Mouse (Mus musculus): Measurements from ENCODE around the gene Hspb1. TPM values are rescaled to one million over a fixed set of nuclear protein-coding genes. Genes with fewer than 3 reads are reported as not detected.

Hspb1 gene
- total RNA-seq (2022): 10 to 100 TPM; 17.8 to 30.2 (median 23.0) TPM

- DNase-seq (ENCODE audit: low spot score in 2 of 2): no peak
These were observed at the start of gene Hspb1 for GRCm38 (mm10) chr5:135887675-135888102. Hspb1 (plus strand) TSS chr5:135887919.

- DNase-seq (ENCODE audit: low spot score in 2 of 2): no peak
These were observed 46.1 kb upstream of the Hspb1 start for GRCm38 (mm10) chr5:135841651-135842050.

GRCm38 (mm10) chr5:135843418-135843817 is 44.3 kb upstream of the Hspb1 start:
- no peak for DNase-seq (ENCODE audit: low spot score in 2 of 2)

DNA sequence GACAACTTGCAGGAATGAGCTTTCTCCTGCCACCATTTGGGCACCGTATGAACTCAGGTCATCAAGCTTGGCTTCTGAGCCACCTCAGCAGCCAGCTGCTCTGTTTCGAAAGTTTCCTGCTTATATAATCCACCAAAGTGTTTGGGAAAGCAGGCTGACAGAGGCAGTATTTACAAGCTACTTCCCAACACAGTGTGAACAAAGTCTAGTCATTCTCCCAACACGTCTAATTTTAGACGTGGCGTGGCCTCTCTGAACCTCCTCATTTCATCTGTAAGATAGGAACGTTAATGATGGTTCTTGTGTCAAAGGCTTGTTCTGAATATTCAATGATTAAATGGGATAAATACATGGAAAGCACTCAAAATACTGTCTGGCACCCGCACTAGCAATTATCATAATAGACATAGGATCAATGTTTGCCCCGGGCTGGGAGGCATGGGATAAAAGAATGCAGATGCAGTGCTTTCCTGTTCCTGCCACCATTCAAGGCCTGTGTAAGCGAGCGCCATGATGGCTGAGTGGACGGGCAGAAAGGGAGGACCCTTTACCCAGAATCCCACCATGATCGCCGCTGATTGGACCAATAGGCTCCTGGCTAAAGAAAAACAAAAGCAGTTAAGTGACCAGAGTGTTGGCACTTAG is 41.9 kb upstream of the Hspb1 start:
- no peak for DNase-seq (ENCODE audit: low spot score in 2 of 2)

DNA sequence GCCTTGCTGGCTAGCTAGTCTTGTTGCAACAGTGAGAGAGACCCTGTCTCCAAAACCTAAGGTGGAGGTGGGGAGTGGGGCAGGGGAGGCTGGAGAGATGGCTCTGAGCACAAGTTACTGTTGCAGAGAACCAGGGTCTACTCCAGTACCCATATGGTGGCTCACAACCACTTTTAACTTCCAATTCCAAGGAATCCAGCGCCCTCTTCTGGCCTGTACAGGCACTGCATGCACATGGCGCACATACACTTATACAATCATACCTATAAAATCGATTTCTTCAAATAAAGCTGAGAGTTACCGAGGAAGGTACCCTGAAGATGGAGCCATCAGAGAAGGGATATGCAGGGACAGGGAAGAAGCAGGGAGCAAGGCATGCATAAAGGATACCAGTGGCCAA is 40.3 kb upstream of the Hspb1 start:
- DNase-seq (ENCODE audit: low spot score in 2 of 2): no peak

DNA sequence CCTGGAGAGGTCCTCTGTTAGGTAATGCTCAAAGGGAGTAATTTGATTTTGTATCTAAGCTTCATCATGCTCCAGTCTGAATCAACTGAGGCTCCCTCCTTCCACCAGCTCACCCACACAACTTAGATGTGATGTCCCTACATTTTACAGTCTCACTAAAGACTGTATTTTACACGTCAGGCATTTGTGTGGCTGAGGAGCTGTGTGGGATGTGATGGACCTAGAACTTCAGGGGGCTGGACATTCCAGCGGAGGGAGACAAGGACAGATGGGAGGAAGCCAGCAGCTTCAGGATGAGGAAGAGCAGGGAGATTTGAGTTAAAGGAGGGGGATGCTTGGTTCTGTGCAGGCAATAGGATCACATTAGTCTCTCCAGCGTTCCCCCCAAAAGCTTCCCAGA is 39.8 kb upstream of the Hspb1 start:
- DNase-seq (ENCODE audit: low spot score in 2 of 2): no peak

- no peak for DNase-seq (ENCODE audit: low spot score in 2 of 2)
These were observed 36.7 kb upstream of the Hspb1 start for GRCm38 (mm10) chr5:135851024-135851423.

DNA sequence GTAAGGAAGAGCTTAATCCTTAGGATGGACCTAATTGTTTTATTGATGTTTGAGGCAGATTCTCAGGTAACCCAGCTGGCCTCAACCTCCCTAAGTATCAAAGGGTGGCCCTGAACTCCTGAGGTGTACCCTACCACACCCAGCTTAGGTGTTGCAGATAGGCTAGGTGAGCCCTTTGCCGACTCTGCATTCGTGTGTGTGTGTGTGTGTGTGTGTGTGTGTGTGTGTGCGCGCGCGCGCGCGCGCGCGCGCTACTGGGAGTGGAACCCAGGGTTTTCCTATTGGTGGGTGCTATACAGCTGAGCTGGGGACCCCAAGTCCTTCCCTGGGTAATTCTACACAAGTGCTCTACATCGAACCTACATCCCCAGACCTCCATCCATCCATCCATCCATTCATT is 36.2 kb upstream of the Hspb1 start:
- no peak for DNase-seq (ENCODE audit: low spot score in 2 of 2)

- no peak for DNase-seq (ENCODE audit: low spot score in 2 of 2)
These were observed 35.3 kb upstream of the Hspb1 start for GRCm38 (mm10) chr5:135852421-135852820.

- DNase-seq (ENCODE audit: low spot score in 2 of 2): no peak
These were observed 34.0 kb upstream of the Hspb1 start for GRCm38 (mm10) chr5:135853731-135854130.

DNA sequence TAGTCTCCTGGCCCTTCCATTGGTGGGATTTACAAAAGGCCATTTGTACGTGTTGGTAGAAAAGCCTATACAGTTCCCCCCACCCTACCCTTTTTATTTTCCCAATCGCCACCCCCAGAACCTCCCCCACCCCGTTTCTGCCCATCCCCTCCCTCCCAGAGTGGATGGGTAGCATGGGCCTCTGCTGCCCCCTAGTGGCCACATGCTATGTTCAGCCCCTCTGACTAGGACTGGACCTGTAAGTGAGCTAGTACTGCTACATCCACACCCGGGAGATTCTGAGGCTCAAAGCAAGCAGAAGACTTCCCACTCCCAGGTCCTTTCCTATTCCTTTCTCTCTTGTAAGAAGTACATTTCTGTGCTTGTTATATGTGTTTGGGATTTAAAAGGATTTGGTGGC is 32.6 kb upstream of the Hspb1 start:
- peak in 1 of 2 experiments; percentile 78 for DNase-seq (ENCODE audit: low spot score in 2 of 2)

GRCm38 (mm10) chr5:135866662-135867061 is 21.1 kb upstream of the Hspb1 start:
- DNase-seq (ENCODE audit: low spot score in 2 of 2): no peak

DNA sequence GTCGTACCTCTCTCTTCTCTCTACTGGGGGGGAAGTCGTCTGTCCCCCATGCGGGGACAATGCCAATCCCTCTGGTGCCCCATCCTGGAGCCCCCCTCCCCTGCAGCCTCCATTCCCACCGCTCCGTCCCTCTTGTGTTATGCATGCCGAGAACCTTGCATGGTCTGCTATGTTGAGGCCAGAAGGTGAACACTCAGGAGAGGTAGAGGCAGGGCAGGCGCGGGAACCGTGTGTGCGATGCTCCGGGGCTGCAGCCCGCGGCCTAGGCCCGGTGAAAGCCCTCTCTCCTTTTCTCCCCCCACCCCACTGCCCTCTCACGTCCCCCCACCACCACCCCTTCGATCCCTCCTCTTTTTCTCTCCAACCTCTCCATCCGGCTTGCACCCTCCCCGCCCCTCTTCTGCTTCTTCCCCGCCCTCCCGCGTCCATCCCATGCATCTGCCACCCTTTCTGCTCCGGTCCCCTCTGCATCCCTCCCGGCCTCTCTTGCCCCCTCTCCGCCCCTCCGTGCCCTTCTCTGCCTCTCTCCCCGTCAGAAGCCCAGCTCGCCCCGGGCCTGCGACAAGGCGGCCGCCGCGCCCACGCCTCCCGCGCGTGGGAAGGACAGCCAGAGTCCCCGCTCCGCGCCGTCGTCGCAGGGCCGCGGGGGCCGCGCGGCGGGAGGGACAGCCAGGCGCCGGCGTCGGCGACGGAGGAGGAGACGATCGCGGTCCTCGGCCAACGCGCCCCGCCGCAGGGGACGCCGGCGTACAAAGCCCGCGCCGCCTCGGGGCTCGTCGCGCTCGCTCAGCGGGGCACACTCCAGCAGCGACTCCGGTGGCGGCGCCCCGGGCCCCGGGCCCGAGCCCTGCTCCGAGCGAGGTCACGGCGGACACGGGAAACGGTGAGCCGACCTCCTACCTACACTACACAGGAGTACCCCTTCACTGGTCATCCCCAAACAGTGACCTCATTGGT is 19.8 kb upstream of the Hspb1 start:
- no peak for DNase-seq (ENCODE audit: low spot score in 2 of 2)

DNA sequence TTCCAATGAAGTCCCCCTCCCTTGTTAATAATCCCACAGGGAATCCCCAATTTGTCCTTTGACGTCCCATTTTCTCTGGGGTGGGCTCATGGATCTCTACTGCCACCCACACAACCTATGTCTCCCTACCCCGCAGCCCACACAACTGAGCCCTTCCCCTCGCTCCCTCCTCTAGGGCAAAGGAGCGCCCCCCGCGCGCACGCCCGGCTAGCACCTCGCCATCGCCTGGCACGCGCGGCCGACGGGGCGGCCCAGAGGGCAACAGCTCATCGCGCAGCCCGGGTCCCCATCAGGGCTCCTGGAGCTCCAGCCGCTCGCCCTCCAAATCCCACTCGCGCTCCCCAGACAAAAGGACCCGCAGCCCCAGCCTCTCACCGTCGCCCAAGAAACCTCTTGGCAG is 19.1 kb upstream of the Hspb1 start:
- DNase-seq (ENCODE audit: low spot score in 2 of 2): no peak

- no peak for DNase-seq (ENCODE audit: low spot score in 2 of 2)
These were observed 17.9 kb upstream of the Hspb1 start for GRCm38 (mm10) chr5:135869661-135870423.

- DNase-seq (ENCODE audit: low spot score in 2 of 2): no peak
These were observed 17.2 kb upstream of the Hspb1 start for GRCm38 (mm10) chr5:135870505-135870904.

- no peak for DNase-seq (ENCODE audit: low spot score in 2 of 2)
These were observed 14.7 kb upstream of the Hspb1 start for GRCm38 (mm10) chr5:135872996-135873395.

DNA sequence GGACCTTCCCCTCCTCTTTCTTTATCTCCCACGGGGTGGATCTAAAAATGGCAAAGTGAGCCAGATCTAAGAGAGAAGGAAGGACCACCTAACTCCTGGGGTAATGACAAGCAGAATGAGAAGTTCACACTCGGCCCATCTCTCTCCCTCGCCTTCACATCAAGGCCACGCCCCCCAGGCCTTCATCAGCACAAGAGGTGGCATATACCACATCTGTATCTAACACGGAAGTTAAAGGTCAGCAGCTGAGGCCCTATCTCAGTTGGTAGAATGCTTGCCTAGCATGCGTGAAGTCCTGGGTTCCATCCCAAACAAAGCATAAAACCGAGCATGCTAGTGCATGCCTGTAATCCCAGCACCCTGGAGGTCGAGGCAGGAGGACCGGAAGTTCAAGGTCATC is 14.0 kb upstream of the Hspb1 start:
- DNase-seq (ENCODE audit: low spot score in 2 of 2): no peak

DNA sequence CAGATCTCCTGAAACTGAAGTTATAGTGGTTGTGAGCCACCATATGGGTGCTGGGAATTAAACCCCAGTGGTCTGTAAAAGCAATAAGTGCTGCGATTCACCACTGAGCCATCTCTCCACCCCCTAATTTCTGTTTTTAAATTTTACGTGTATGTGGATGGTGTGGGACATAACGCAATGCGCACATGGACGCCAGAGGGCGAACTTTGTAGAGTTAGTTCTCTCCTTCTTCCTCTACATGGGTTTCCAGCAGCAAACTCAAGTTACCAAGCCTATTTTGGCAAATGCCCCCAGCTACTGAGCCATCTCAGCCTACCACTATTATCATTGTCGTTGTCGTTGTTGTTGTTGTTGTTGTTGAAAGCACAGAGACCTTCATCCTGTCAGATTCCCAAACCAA is 10.5 kb upstream of the Hspb1 start:
- DNase-seq (ENCODE audit: low spot score in 2 of 2): no peak

GRCm38 (mm10) chr5:135877831-135878231 is 9.9 kb upstream of the Hspb1 start:
- DNase-seq (ENCODE audit: low spot score in 2 of 2): no peak

- DNase-seq (ENCODE audit: low spot score in 2 of 2): no peak
These were observed 8.1 kb upstream of the Hspb1 start for GRCm38 (mm10) chr5:135879449-135880158.
